Mouse (Mus musculus) cortical plate, adult 2 months (tissue): Measurements from ENCODE around the gene Fasl.

Experiments used
- CTCF ChIP-seq: fragments of 200-500 bp; IDR thresholded peaks from 2 replicates; pipeline ENCODE4 v1.5.1; 2011; ENCODE audit warnings: mild to moderate bottlenecking, control low read depth, low read length; ENCODE audit not compliant: insufficient read depth; ENCODE audit errors: extremely low read depth
- POLR2A ChIP-seq: fragments of 200-500 bp; IDR thresholded peaks from 2 replicates; pipeline ENCODE4 v1.6.1; 2011; ENCODE audit warnings: mild to moderate bottlenecking, low read length, control low read depth; ENCODE audit not compliant: insufficient read depth; ENCODE audit errors: extremely low read depth

DNA sequence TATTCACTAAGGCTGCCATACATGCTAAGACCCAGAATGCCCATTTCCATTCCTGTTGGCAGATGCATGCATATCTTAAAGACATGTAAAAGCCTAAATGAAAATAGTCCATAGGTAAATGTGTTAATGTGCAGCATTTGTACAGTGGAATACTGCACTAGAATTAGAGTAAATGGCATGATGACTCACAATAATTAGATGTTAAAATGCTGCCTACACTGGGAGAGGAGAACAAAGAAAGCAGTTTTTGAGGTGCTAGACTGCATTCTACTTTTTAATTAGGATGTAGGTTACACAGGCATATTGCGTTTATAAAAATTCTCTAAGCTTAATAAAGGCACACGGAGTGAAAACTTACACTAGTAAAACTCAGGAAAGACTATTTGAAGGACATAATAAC is 38.4 kb upstream of the Fasl start:
- no peak for TF ChIP-seq POLR2A
- no peak for TF ChIP-seq CTCF
